Mouse (Mus musculus) forebrain, embryonic 15.5 days (tissue): ENCODE results near the gene Wars. TPM values are rescaled to one million over a fixed set of nuclear protein-coding genes. Genes with fewer than 3 reads are reported as not detected.

Experiments
- ATAC-seq: fragments of 200-750 bp; cut with Nextera tagmentation; replicated peaks from 2 replicates; pipeline ENCODE4 v1.8.0; 2017; ENCODE audit warnings: mild to moderate bottlenecking, moderate TSS enrichment, moderate library complexity
- H3K27ac ChIP-seq: fragments of 300-500 bp; sonication (generic); replicated peaks from 2 replicates; pipeline ENCODE4 v1.5.1; 2015; ENCODE audit warnings: mild to moderate bottlenecking, inconsistent platforms
- H3K27me3 ChIP-seq: fragments of 300-500 bp; sonication (generic); 2 replicates; pipeline ENCODE4 v1.6.1; 2015; ENCODE audit warnings: inconsistent platforms
- H3K36me3 ChIP-seq: fragments of 300-500 bp; sonication (generic); 2 replicates; pipeline ENCODE4 v1.6.1; 2015; ENCODE audit warnings: mild to moderate bottlenecking, inconsistent platforms
- H3K4me1 ChIP-seq: fragments of 300-500 bp; sonication (generic); 2 replicates; pipeline ENCODE4 v1.6.1; 2015; ENCODE audit warnings: inconsistent platforms
- H3K4me2 ChIP-seq: fragments of 300-500 bp; sonication (generic); replicated peaks from 2 replicates; pipeline ENCODE4 v1.6.1; 2015; ENCODE audit warnings: mild to moderate bottlenecking, inconsistent platforms
- H3K4me3 ChIP-seq: fragments of 300-500 bp; sonication (generic); 2 replicates; pipeline ENCODE4 v1.5.1; 2015; ENCODE audit warnings: mild to moderate bottlenecking, inconsistent platforms
- H3K9ac ChIP-seq: fragments of 300-500 bp; sonication (generic); replicated peaks from 2 replicates; pipeline ENCODE4 v1.6.1; 2015; ENCODE audit warnings: mild to moderate bottlenecking, inconsistent platforms
- H3K9me3 ChIP-seq: fragments of 300-500 bp; sonication (generic); 2 replicates; pipeline ENCODE4 v1.6.1; 2016; ENCODE audit warnings: inconsistent platforms
- WGBS: fragments of 180-500 bp; shearing (Covaris S2); methylation state at CpG from one replicate; pipeline ENCODE4 v1.1.7; 2015; ENCODE audit warnings: mixed read lengths; 5-methylcytosine and 5-hydroxymethylcytosine counted together
- polyA plus RNA-seq: library from polyadenylated mRNA; unstranded; fragments of >200 nt; fragmentation: Nextera tagmentation; extraction: Ambion mirVana; gene quantifications from 2 replicates; pipeline ENCODE4 v1.2.1, GENCODE M21; 2015

Gene Wars
- polyA plus RNA-seq, 1 experiment from 2014 or later: 104 TPM

- no peak overlapping the region for H3K4me2 ChIP-seq
- WGBS: 91% methylated on average over 3 of the region's 3 CpGs
- H3K36me3 ChIP-seq: peaks cover 62% of the 10 kb centered on the region
- no peak for ATAC-seq
- H3K4me1 ChIP-seq: no peaks in the 10 kb centered on the region
- H3K9me3 ChIP-seq: no peaks in the 10 kb centered on the region
- H3K9ac ChIP-seq: no peak overlapping the region
- H3K27ac ChIP-seq: no peak overlapping the region
- H3K27me3 ChIP-seq: no peaks in the 10 kb centered on the region
- H3K4me3 ChIP-seq: no peak overlapping the region
These were observed 12.8 kb downstream of the Wars start for GRCm38 (mm10) chr12:108881192-108881591.

GRCm38 (mm10) chr12:108880606-108881005 lies 13.4 kb downstream of the Wars start:
- Histone ChIP-seq H3K4me1 (no peaks in the 10 kb centered on the region), H3K4me2 (no peak overlapping the region), H3K36me3 (peaks cover 56% of the 10 kb centered on the region), H3K9me3 (no peaks in the 10 kb centered on the region), H3K27ac (no peak overlapping the region), H3K9ac (no peak overlapping the region), H3K4me3 (no peak overlapping the region), H3K27me3 (no peaks in the 10 kb centered on the region)
- 93% methylated on average over 5 of the region's 5 CpGs for WGBS
- ATAC-seq: no peak

- Histone ChIP-seq H3K9ac (no peak overlapping the region), H3K4me2 (no peak overlapping the region), H3K36me3 (peaks cover 56% of the 10 kb centered on the region), H3K9me3 (no peaks in the 10 kb centered on the region), H3K4me3 (no peak overlapping the region), H3K27ac (no peak overlapping the region), H3K4me1 (no peaks in the 10 kb centered on the region), H3K27me3 (no peaks in the 10 kb centered on the region)
- 91% methylated on average over 4 of the region's 4 CpGs for WGBS
- no peak for ATAC-seq
These were observed 14.8 kb downstream of the Wars start for GRCm38 (mm10) chr12:108879138-108879537.

GRCm38 (mm10) chr12:108873122-108873521 lies 20.9 kb downstream of the Wars start:
- WGBS: 96% methylated on average over 5 of the region's 5 CpGs
- Histone ChIP-seq H3K4me2 (no peak overlapping the region), H3K4me3 (no peak overlapping the region), H3K4me1 (no peaks in the 10 kb centered on the region), H3K36me3 (peaks cover 67% of the 10 kb centered on the region), H3K9me3 (no peaks in the 10 kb centered on the region), H3K9ac (no peak overlapping the region), H3K27ac (no peak overlapping the region), H3K27me3 (no peaks in the 10 kb centered on the region)
- no peak for ATAC-seq

- Histone ChIP-seq H3K27me3 (no peaks in the 10 kb centered on the region), H3K9me3 (no peaks in the 10 kb centered on the region), H3K4me1 (no peaks in the 10 kb centered on the region), H3K27ac (no peak overlapping the region), H3K4me3 (no peak overlapping the region), H3K4me2 (no peak overlapping the region), H3K9ac (no peak overlapping the region), H3K36me3 (peaks cover 80% of the 10 kb centered on the region)
- no peak for ATAC-seq
- 84% methylated on average over 2 of the region's 2 CpGs for WGBS
These were observed 24.4 kb downstream of the Wars start for GRCm38 (mm10) chr12:108869575-108869974.

- H3K9ac ChIP-seq: no peak overlapping the region
- no peaks in the 10 kb centered on the region for H3K27me3 ChIP-seq
- H3K4me2 ChIP-seq: no peak overlapping the region
- H3K4me3 ChIP-seq: no peak overlapping the region
- H3K36me3 ChIP-seq: peaks cover 89% of the 10 kb centered on the region
- H3K4me1 ChIP-seq: no peaks in the 10 kb centered on the region
- no peaks in the 10 kb centered on the region for H3K9me3 ChIP-seq
- no peak for ATAC-seq
- WGBS: 89% methylated on average over 6 of the region's 6 CpGs
- no peak overlapping the region for H3K27ac ChIP-seq
These were observed 28.9 kb downstream of the Wars start for GRCm38 (mm10) chr12:108865007-108865494.

- H3K36me3 ChIP-seq: peaks cover 32% of the 10 kb centered on the region
- 91% methylated on average over 5 of the region's 5 CpGs for WGBS
- no peaks in the 10 kb centered on the region for H3K4me1 ChIP-seq
- H3K27me3 ChIP-seq: no peaks in the 10 kb centered on the region
- no peak overlapping the region for H3K4me3 ChIP-seq
- no peak overlapping the region for H3K9ac ChIP-seq
- no peak overlapping the region for H3K27ac ChIP-seq
- H3K4me2 ChIP-seq: no peak overlapping the region
- no peaks in the 10 kb centered on the region for H3K9me3 ChIP-seq
- ATAC-seq: no peak
These were observed 35.5 kb downstream of the Wars start for GRCm38 (mm10) chr12:108858486-108858885.

GRCm38 (mm10) chr12:108857589-108858184 lies 36.3 kb downstream of the Wars start:
- ATAC-seq: no peak
- Histone ChIP-seq H3K4me2 (no peak overlapping the region), H3K4me1 (no peaks in the 10 kb centered on the region), H3K4me3 (no peak overlapping the region), H3K9ac (no peak overlapping the region), H3K27me3 (no peaks in the 10 kb centered on the region), H3K9me3 (no peaks in the 10 kb centered on the region), H3K36me3 (peaks cover 24% of the 10 kb centered on the region), H3K27ac (no peak overlapping the region)
- WGBS: 93% methylated on average over 7 of the region's 7 CpGs

- Histone ChIP-seq H3K9me3 (no peaks in the 10 kb centered on the region), H3K4me1 (no peaks in the 10 kb centered on the region), H3K27me3 (no peaks in the 10 kb centered on the region), H3K4me3 (no peak overlapping the region), H3K27ac (no peak overlapping the region), H3K9ac (no peak overlapping the region), H3K4me2 (no peak overlapping the region), H3K36me3 (peaks cover 19% of the 10 kb centered on the region)
- ATAC-seq: no peak
- WGBS: 90% methylated on average over 7 of the region's 7 CpGs
These were observed 36.9 kb downstream of the Wars start for GRCm38 (mm10) chr12:108857109-108857508.

GRCm38 (mm10) chr12:108856186-108856585 lies 37.8 kb downstream of the Wars start:
- H3K4me3 ChIP-seq: no peak overlapping the region
- no peaks in the 10 kb centered on the region for H3K4me1 ChIP-seq
- H3K36me3 ChIP-seq: peaks cover 15% of the 10 kb centered on the region
- no peak overlapping the region for H3K9ac ChIP-seq
- WGBS: 94% methylated on average over 8 of the region's 8 CpGs
- ATAC-seq: no peak
- H3K9me3 ChIP-seq: no peaks in the 10 kb centered on the region
- H3K27me3 ChIP-seq: no peaks in the 10 kb centered on the region
- H3K4me2 ChIP-seq: no peak overlapping the region
- H3K27ac ChIP-seq: no peak overlapping the region

GRCm38 (mm10) chr12:108855081-108855480 lies 38.9 kb downstream of the Wars start:
- Histone ChIP-seq H3K9me3 (no peaks in the 10 kb centered on the region), H3K4me1 (0 out of 2 replicates have a peak, but pooled peaks cover 6% of the 10 kb centered on the region), H3K4me2 (no peak overlapping the region), H3K9ac (no peak overlapping the region), H3K27ac (no peak overlapping the region), H3K4me3 (no peak overlapping the region), H3K36me3 (peaks cover 4% of the 10 kb centered on the region), H3K27me3 (no peaks in the 10 kb centered on the region)
- no peak for ATAC-seq
- 91% methylated on average over 10 of the region's 10 CpGs for WGBS

GRCm38 (mm10) chr12:108852822-108853221 lies 41.2 kb downstream of the Wars start:
- no peak for ATAC-seq
- Histone ChIP-seq H3K27me3 (no peaks in the 10 kb centered on the region), H3K27ac (no peak overlapping the region), H3K9me3 (no peaks in the 10 kb centered on the region), H3K36me3 (no peaks in the 10 kb centered on the region), H3K4me2 (no peak overlapping the region), H3K4me1 (0 out of 2 replicates have a peak, but pooled peaks cover 6% of the 10 kb centered on the region), H3K4me3 (no peak overlapping the region), H3K9ac (no peak overlapping the region)
- WGBS: 91% methylated on average over 8 of the region's 8 CpGs

GRCm38 (mm10) chr12:108850886-108851285 lies 43.1 kb downstream of the Wars start:
- 0 out of 2 replicates have a peak, but pooled peaks cover 4% of the 10 kb centered on the region for H3K36me3 ChIP-seq
- no peak overlapping the region for H3K27ac ChIP-seq
- no peaks in the 10 kb centered on the region for H3K9me3 ChIP-seq
- ATAC-seq: no peak
- 0 out of 2 replicates have a peak, but pooled peaks cover 6% of the 10 kb centered on the region for H3K4me1 ChIP-seq
- H3K27me3 ChIP-seq: no peaks in the 10 kb centered on the region
- no peak overlapping the region for H3K4me2 ChIP-seq
- 85% methylated on average over 8 of the region's 8 CpGs for WGBS
- H3K4me3 ChIP-seq: no peak overlapping the region
- no peak overlapping the region for H3K9ac ChIP-seq
